Mouse (Mus musculus): ENCODE data around the gene Fn1. TPM values are rescaled to one million over a fixed set of nuclear protein-coding genes. Genes with fewer than 3 reads are reported as not detected.

Fn1 gene
- polyA plus RNA-seq, 1 experiment from 2014 or later, result 39.5 TPM

Other genes with a start within 250 kb of the Fn1 start
- 0.04 and 0.08 TPM in 2 replicates for gene Abca12, start 238.3 kb downstream of the Fn1 start, polyA plus RNA-seq (2014; fragmentation: Nextera tagmentation; extraction: Ambion mirVana)
- gene Atic, start 96.0 kb downstream of the Fn1 start, polyA plus RNA-seq (2014; fragmentation: Nextera tagmentation; extraction: Ambion mirVana), result 33.1 and 37.9 TPM in 2 replicates